Mouse (Mus musculus) CD8-positive naive resting alpha-beta T cell, adult 2 months (primary cell): ENCODE results near the gene Abcc9.

ENCODE experiments used
- DNase-seq, 2 experiments: peaks; one replicate each; pipeline ENCODE4 v3.0.0; 2022; ENCODE audit warnings: low read depth in 2 of 2, low spot score in 2 of 2

Gene Abcc9

GRCm38 (mm10) chr6:142551482-142551881 is 150.6 kb downstream of the Abcc9 start:
- no peak for DNase-seq

GRCm38 (mm10) chr6:142550871-142551270 is 151.2 kb downstream of the Abcc9 start:
- DNase-seq: no peak

GRCm38 (mm10) chr6:142548377-142548776 is 153.7 kb downstream of the Abcc9 start:
- DNase-seq: no peak

- DNase-seq: no peak
Observed at GRCm38 (mm10) chr6:142545132-142545531, 157.0 kb downstream of the Abcc9 start.

GRCm38 (mm10) chr6:142543648-142544047 is 158.5 kb downstream of the Abcc9 start:
- no peak for DNase-seq

GRCm38 (mm10) chr6:142542800-142543175 is 159.3 kb downstream of the Abcc9 start:
- DNase-seq: no peak

- no peak for DNase-seq
Observed at GRCm38 (mm10) chr6:142542082-142542799, 159.9 kb downstream of the Abcc9 start.

GRCm38 (mm10) chr6:142540561-142541160 is 161.5 kb downstream of the Abcc9 start:
- no peak for DNase-seq

GRCm38 (mm10) chr6:142540131-142540530 is 162.0 kb downstream of the Abcc9 start:
- no peak for DNase-seq

GRCm38 (mm10) chr6:142538503-142538902 is 163.6 kb downstream of the Abcc9 start:
- peak; percentile 17 to 35 for DNase-seq
